Mouse (Mus musculus): ENCODE measurements around the gene Slc18a2. TPM values are rescaled to one million over a fixed set of nuclear protein-coding genes. Genes with fewer than 3 reads are reported as not detected.

Slc18a2 gene
- 8.7 and 12.6 TPM in 2 replicates for polyA plus RNA-seq (2015; fragmentation: Nextera tagmentation; extraction: Ambion mirVana)

GRCm38 (mm10) chr19:59260718-59261442 is at the start of gene Slc18a2:
Gene Slc18a2, plus strand, starts transcription at chr19:59260896.
- Histone ChIP-seq H3K4me1 (ENCODE audit: control insufficient read depth, insufficient read depth, low read length) (peaks cover 4% of the 10 kb centered on the region), H3K27ac (ENCODE audit: low read length) (no peak within 1 kb of the TSS), H3K4me2 (ENCODE audit: low read depth, low read length) (peak within 1 kb of the TSS; percentile 88), H3K9me3 (replicated peaks; ENCODE audit: control insufficient read depth, low read length) (peaks cover 11% of the 10 kb centered on the region), H3K9ac (ENCODE audit: low read length) (peak within 1 kb of the TSS; percentile 65), H3K4me3 (ENCODE audit: low read length) (peak within 1 kb of the TSS; percentile 56), H3K27me3 (ENCODE audit: control insufficient read depth, insufficient read depth, low read length) (peaks cover 25% of the 10 kb centered on the region), H3K36me3 (ENCODE audit: control insufficient read depth, insufficient read depth) (no peaks in the 10 kb centered on the region)
- ATAC-seq (replicated peaks; ENCODE audit: extremely low read depth, insufficient read depth, low FRiP score), result peak; percentile 84
- under 1% methylated on average over 55 of the region's 55 CpGs for WGBS

GRCm38 (mm10) chr19:59216891-59217290 is 43.8 kb upstream of the Slc18a2 start:
- ATAC-seq (replicated peaks; ENCODE audit: extremely low read depth, insufficient read depth, low FRiP score), result no peak
- Histone ChIP-seq H3K4me1 (ENCODE audit: control insufficient read depth, insufficient read depth, low read length) (no peaks in the 10 kb centered on the region), H3K9ac (ENCODE audit: low read length) (no peak overlapping the region), H3K27ac (ENCODE audit: low read length) (no peak overlapping the region), H3K36me3 (ENCODE audit: control insufficient read depth, insufficient read depth) (no peaks in the 10 kb centered on the region), H3K4me3 (ENCODE audit: low read length) (no peak overlapping the region), H3K9me3 (replicated peaks; ENCODE audit: control insufficient read depth, low read length) (no peaks in the 10 kb centered on the region), H3K27me3 (ENCODE audit: control insufficient read depth, insufficient read depth, low read length) (no peaks in the 10 kb centered on the region), H3K4me2 (ENCODE audit: low read depth, low read length) (no peak overlapping the region)
- WGBS, result 76% methylated on average over 3 of the region's 3 CpGs

DNA sequence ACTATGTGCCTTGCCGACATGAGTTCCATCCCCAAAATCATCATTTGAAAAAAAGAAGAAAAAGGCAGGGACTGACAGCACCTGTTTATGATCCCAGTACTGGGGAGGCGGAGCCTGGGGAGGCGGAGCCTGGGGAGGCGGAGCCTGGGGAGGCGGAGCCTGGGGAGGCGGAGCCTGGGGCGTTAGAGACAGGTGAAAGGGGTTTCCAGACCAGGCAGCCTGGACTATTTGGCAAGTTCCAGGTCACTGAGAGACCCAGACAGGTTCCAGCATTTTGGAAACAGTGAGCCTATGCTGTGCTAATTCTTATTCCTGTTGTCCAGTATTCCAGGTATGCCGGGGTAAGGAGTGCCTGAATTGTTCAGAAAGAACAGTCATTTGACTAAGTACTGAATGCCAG is 41.7 kb upstream of the Slc18a2 start, which contains the start of gene Kcnk18:
Kcnk18 (plus strand) TSS at position 224 of the 400 bp plus-strand sequence.
- H3K4me2 ChIP-seq (ENCODE audit: low read depth, low read length), result no peak within 1 kb of the TSS
- H3K27ac ChIP-seq (ENCODE audit: low read length), result no peak within 1 kb of the TSS
- no peaks in the 10 kb centered on the region for H3K27me3 ChIP-seq (ENCODE audit: control insufficient read depth, insufficient read depth, low read length)
- no peak within 1 kb of the TSS for H3K9ac ChIP-seq (ENCODE audit: low read length)
- no peak within 1 kb of the TSS for H3K4me3 ChIP-seq (ENCODE audit: low read length)
- H3K9me3 ChIP-seq (replicated peaks; ENCODE audit: control insufficient read depth, low read length), result no peaks in the 10 kb centered on the region
- ATAC-seq (replicated peaks; ENCODE audit: extremely low read depth, insufficient read depth, low FRiP score), result no peak
- no peaks in the 10 kb centered on the region for H3K36me3 ChIP-seq (ENCODE audit: control insufficient read depth, insufficient read depth)
- WGBS, result 79% methylated on average over 8 of the region's 8 CpGs
- no peaks in the 10 kb centered on the region for H3K4me1 ChIP-seq (ENCODE audit: control insufficient read depth, insufficient read depth, low read length)

- ATAC-seq (replicated peaks; ENCODE audit: extremely low read depth, insufficient read depth, low FRiP score), result no peak
- no peak overlapping the region for H3K4me3 ChIP-seq (ENCODE audit: low read length)
- no peak overlapping the region for H3K9ac ChIP-seq (ENCODE audit: low read length)
- H3K4me2 ChIP-seq (ENCODE audit: low read depth, low read length), result no peak overlapping the region
- H3K4me1 ChIP-seq (ENCODE audit: control insufficient read depth, insufficient read depth, low read length), result no peaks in the 10 kb centered on the region
- no peaks in the 10 kb centered on the region for H3K36me3 ChIP-seq (ENCODE audit: control insufficient read depth, insufficient read depth)
- no peaks in the 10 kb centered on the region for H3K9me3 ChIP-seq (replicated peaks; ENCODE audit: control insufficient read depth, low read length)
- H3K27ac ChIP-seq (ENCODE audit: low read length), result no peak overlapping the region
- no peaks in the 10 kb centered on the region for H3K27me3 ChIP-seq (ENCODE audit: control insufficient read depth, insufficient read depth, low read length)
- WGBS, result 51% methylated on average over 3 of the region's 3 CpGs
Measured at GRCm38 (mm10) chr19:59221131-59221530, 39.6 kb upstream of the Slc18a2 start.

DNA sequence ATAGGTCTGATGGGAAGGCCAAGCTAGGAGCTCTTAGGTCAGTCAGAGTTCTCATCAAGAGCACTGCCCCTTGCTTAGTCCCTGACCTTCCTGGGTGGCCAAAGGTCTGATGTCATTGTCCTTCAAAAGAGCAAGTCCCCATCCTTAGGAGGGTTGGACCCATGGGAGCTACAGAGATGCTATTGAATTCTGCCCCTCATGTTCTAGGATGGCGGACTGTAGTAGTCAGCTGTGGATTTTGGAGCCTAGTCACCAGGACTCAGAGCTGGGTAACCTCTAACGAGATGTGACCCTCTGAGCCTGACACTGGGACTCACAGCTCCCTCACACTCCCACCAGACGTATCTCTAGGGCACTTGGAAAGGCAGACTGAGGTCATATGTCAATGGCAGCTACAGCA is 32.3 kb upstream of the Slc18a2 start:
- no peak for ATAC-seq (replicated peaks; ENCODE audit: extremely low read depth, insufficient read depth, low FRiP score)
- H3K27ac ChIP-seq (ENCODE audit: low read length), result no peak overlapping the region
- no peak overlapping the region for H3K9ac ChIP-seq (ENCODE audit: low read length)
- H3K4me3 ChIP-seq (ENCODE audit: low read length), result no peak overlapping the region
- WGBS, result 50% methylated on average over 3 of the region's 3 CpGs
- no peaks in the 10 kb centered on the region for H3K9me3 ChIP-seq (replicated peaks; ENCODE audit: control insufficient read depth, low read length)
- no peaks in the 10 kb centered on the region for H3K27me3 ChIP-seq (ENCODE audit: control insufficient read depth, insufficient read depth, low read length)
- no peaks in the 10 kb centered on the region for H3K36me3 ChIP-seq (ENCODE audit: control insufficient read depth, insufficient read depth)
- no peaks in the 10 kb centered on the region for H3K4me1 ChIP-seq (ENCODE audit: control insufficient read depth, insufficient read depth, low read length)
- H3K4me2 ChIP-seq (ENCODE audit: low read depth, low read length), result no peak overlapping the region

DNA sequence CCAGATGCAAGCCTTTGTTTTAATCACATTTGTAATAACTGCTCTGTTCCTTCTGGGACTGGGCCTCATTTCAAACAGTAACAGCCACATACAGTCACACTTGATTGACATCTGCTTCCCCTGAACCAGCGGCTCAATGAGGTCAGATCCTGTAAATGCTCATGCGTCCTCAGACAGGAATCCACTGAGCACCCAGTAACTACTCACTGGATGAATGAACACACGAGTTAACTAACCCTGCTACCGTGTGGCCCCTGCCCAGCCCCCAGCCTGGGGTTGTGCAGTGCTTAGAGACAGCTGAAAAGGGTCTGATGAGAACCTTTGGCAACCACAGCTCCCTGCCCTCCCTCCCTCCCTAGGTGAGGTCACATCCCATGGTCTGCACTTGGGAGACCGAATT is 27.9 kb upstream of the Slc18a2 start:
- 55% methylated on average over 5 of the region's 5 CpGs for WGBS
- Histone ChIP-seq H3K36me3 (ENCODE audit: control insufficient read depth, insufficient read depth) (no peaks in the 10 kb centered on the region), H3K4me1 (ENCODE audit: control insufficient read depth, insufficient read depth, low read length) (no peaks in the 10 kb centered on the region), H3K9ac (ENCODE audit: low read length) (no peak overlapping the region), H3K27ac (ENCODE audit: low read length) (no peak overlapping the region), H3K4me2 (ENCODE audit: low read depth, low read length) (no peak overlapping the region), H3K9me3 (replicated peaks; ENCODE audit: control insufficient read depth, low read length) (0 out of 2 replicates have a peak, but pooled peaks cover 3% of the 10 kb centered on the region), H3K4me3 (ENCODE audit: low read length) (no peak overlapping the region), H3K27me3 (ENCODE audit: control insufficient read depth, insufficient read depth, low read length) (no peaks in the 10 kb centered on the region; the same call in 1 of the 2 replicates)
- ATAC-seq (replicated peaks; ENCODE audit: extremely low read depth, insufficient read depth, low FRiP score), result no peak

- no peak overlapping the region for H3K4me3 ChIP-seq (ENCODE audit: low read length)
- H3K27me3 ChIP-seq (ENCODE audit: control insufficient read depth, insufficient read depth, low read length), result peaks cover 5% of the 10 kb centered on the region; the same call in 1 of the 2 replicates
- 71% methylated on average over 18 of the region's 18 CpGs for whole genome bisulfite sequencing
- no peak for ATAC-seq (replicated peaks; ENCODE audit: extremely low read depth, insufficient read depth, low FRiP score)
- 0 out of 2 replicates have a peak, but pooled peaks cover 3% of the 10 kb centered on the region for H3K9me3 ChIP-seq (replicated peaks; ENCODE audit: control insufficient read depth, low read length)
- H3K4me1 ChIP-seq (ENCODE audit: control insufficient read depth, insufficient read depth, low read length), result no peaks in the 10 kb centered on the region
- H3K27ac ChIP-seq (ENCODE audit: low read length), result no peak overlapping the region
- H3K4me2 ChIP-seq (ENCODE audit: low read depth, low read length), result no peak overlapping the region
- H3K36me3 ChIP-seq (ENCODE audit: control insufficient read depth, insufficient read depth), result no peaks in the 10 kb centered on the region
- no peak overlapping the region for H3K9ac ChIP-seq (ENCODE audit: low read length)
Measured at GRCm38 (mm10) chr19:59235001-59235400, 25.7 kb upstream of the Slc18a2 start.

GRCm38 (mm10) chr19:59236046-59236445 is 24.6 kb upstream of the Slc18a2 start:
- Histone ChIP-seq H3K4me1 (ENCODE audit: control insufficient read depth, insufficient read depth, low read length) (no peaks in the 10 kb centered on the region), H3K9ac (ENCODE audit: low read length) (no peak overlapping the region), H3K36me3 (ENCODE audit: control insufficient read depth, insufficient read depth) (no peaks in the 10 kb centered on the region), H3K4me3 (ENCODE audit: low read length) (no peak overlapping the region), H3K27ac (ENCODE audit: low read length) (no peak overlapping the region), H3K27me3 (ENCODE audit: control insufficient read depth, insufficient read depth, low read length) (peaks cover 5% of the 10 kb centered on the region; the same call in 1 of the 2 replicates), H3K9me3 (replicated peaks; ENCODE audit: control insufficient read depth, low read length) (0 out of 2 replicates have a peak, but pooled peaks cover 3% of the 10 kb centered on the region), H3K4me2 (ENCODE audit: low read depth, low read length) (no peak overlapping the region)
- WGBS, result 74% methylated on average over 6 of the region's 6 CpGs
- no peak for ATAC-seq (replicated peaks; ENCODE audit: extremely low read depth, insufficient read depth, low FRiP score)

DNA sequence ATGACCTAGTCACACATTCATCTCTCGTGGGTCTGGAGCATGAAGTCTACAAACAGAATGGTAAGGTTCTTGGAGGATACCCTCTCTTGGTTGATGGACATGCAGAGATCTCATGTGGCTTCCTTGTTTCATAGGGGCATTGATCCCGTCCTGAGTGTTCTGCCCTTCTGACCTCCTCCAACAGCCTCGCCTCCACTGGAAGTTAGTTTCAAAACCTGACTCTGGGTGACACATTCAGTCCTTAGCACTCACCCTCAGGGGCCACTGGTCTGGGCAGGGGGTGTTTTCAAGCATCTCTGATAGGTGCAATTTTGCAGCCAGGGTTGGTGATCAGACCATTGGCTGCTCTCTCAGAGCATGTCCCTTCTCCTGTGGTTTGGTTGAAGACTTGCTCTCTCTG is 22.1 kb upstream of the Slc18a2 start:
- Histone ChIP-seq H3K27me3 (ENCODE audit: control insufficient read depth, insufficient read depth, low read length) (peaks cover 5% of the 10 kb centered on the region; the same call in 1 of the 2 replicates), H3K4me3 (ENCODE audit: low read length) (no peak overlapping the region), H3K4me2 (ENCODE audit: low read depth, low read length) (no peak overlapping the region), H3K9me3 (replicated peaks; ENCODE audit: control insufficient read depth, low read length) (0 out of 2 replicates have a peak, but pooled peaks cover 3% of the 10 kb centered on the region), H3K27ac (ENCODE audit: low read length) (no peak overlapping the region), H3K36me3 (ENCODE audit: control insufficient read depth, insufficient read depth) (no peaks in the 10 kb centered on the region), H3K9ac (ENCODE audit: low read length) (no peak overlapping the region), H3K4me1 (ENCODE audit: control insufficient read depth, insufficient read depth, low read length) (no peaks in the 10 kb centered on the region)
- 62% methylated on average over 3 of the region's 3 CpGs for WGBS
- no peak for ATAC-seq (replicated peaks; ENCODE audit: extremely low read depth, insufficient read depth, low FRiP score)
